Mouse (Mus musculus) embryonic facial prominence, embryonic 15.5 days (tissue): Measurements from ENCODE around the gene Atg4c. TPM values are rescaled to one million over a fixed set of nuclear protein-coding genes. Genes with fewer than 3 reads are reported as not detected.

Source experiments
- ATAC-seq: fragments of 200-750 bp; cut with Nextera tagmentation; 2 replicates; pipeline ENCODE4 v1.8.0; 2017; ENCODE audit warnings: low read depth, moderate TSS enrichment; ENCODE audit not compliant: insufficient number of reproducible peaks, low FRiP score, low TSS enrichment
- H3K27ac ChIP-seq: fragments of 300-500 bp; sonication (generic); replicated peaks from 2 replicates; pipeline ENCODE4 v1.5.1; 2015; ENCODE audit warnings: mild to moderate bottlenecking, inconsistent platforms
- H3K27me3 ChIP-seq: fragments of 300-500 bp; sonication (generic); 2 replicates; pipeline ENCODE4 v1.6.1; 2015; ENCODE audit warnings: inconsistent platforms
- H3K36me3 ChIP-seq: fragments of 300-500 bp; sonication (generic); 2 replicates; pipeline ENCODE4 v1.6.1; 2015; ENCODE audit warnings: mild to moderate bottlenecking, inconsistent platforms
- H3K4me1 ChIP-seq: fragments of 300-500 bp; sonication (generic); 2 replicates; pipeline ENCODE4 v1.6.1; 2015; ENCODE audit warnings: inconsistent platforms
- H3K4me2 ChIP-seq: fragments of 300-500 bp; sonication (generic); replicated peaks from 2 replicates; pipeline ENCODE4 v1.6.1; 2015; ENCODE audit warnings: mild to moderate bottlenecking, inconsistent platforms
- H3K4me3 ChIP-seq: fragments of 300-500 bp; sonication (generic); replicated peaks from 2 replicates; pipeline ENCODE4 v1.5.1; 2015; ENCODE audit warnings: mild to moderate bottlenecking, inconsistent platforms
- H3K9ac ChIP-seq: fragments of 300-500 bp; sonication (generic); 2 replicates; pipeline ENCODE4 v1.6.1; 2015; ENCODE audit warnings: inconsistent platforms
- H3K9me3 ChIP-seq: fragments of 300-500 bp; sonication (generic); replicated peaks from 2 replicates; pipeline ENCODE4 v1.6.1; 2016; ENCODE audit warnings: inconsistent platforms
- WGBS: fragments of 180-500 bp; shearing (Covaris S2); methylation state at CpG from one replicate; pipeline ENCODE4 v1.1.7; 2015; 5-methylcytosine and 5-hydroxymethylcytosine counted together
- polyA plus RNA-seq: library from polyadenylated mRNA; unstranded; fragments of >200 nt; fragmentation: Nextera tagmentation; extraction: Ambion mirVana; gene quantifications from 2 replicates; pipeline ENCODE4 v1.2.1, GENCODE M21; 2015

The Atg4c gene
- polyA plus RNA-seq, 1 experiment from 2014 or later, result 15.7 TPM

GRCm38 (mm10) chr4:99224790-99225189 lies 31.1 kb downstream of the Atg4c start:
- no peak overlapping the region for H3K4me2 ChIP-seq
- WGBS, result 91% methylated on average over 2 of the region's 2 CpGs
- H3K4me3 ChIP-seq, result no peak overlapping the region
- no peak for ATAC-seq
- no peak overlapping the region for H3K9ac ChIP-seq
- no peaks in the 10 kb centered on the region for H3K4me1 ChIP-seq
- H3K36me3 ChIP-seq, result peaks cover 15% of the 10 kb centered on the region
- H3K9me3 ChIP-seq, result no peaks in the 10 kb centered on the region
- H3K27ac ChIP-seq, result no peak overlapping the region
- H3K27me3 ChIP-seq, result no peaks in the 10 kb centered on the region

- peaks cover 10% of the 10 kb centered on the region for H3K36me3 ChIP-seq
- 69% methylated on average over 6 of the region's 6 CpGs for WGBS
Measured at GRCm38 (mm10) chr4:99227226-99227625, 33.5 kb downstream of the Atg4c start.

GRCm38 (mm10) chr4:99229371-99229770 lies 35.6 kb downstream of the Atg4c start:
- Histone ChIP-seq H3K27ac (no peak overlapping the region), H3K9ac (no peak overlapping the region), H3K4me3 (no peak overlapping the region), H3K4me1 (no peaks in the 10 kb centered on the region), H3K4me2 (no peak overlapping the region), H3K36me3 (peaks cover 10% of the 10 kb centered on the region), H3K9me3 (no peaks in the 10 kb centered on the region), H3K27me3 (no peaks in the 10 kb centered on the region)
- WGBS, result 87% methylated on average over 8 of the region's 8 CpGs
- no peak for ATAC-seq

More at GRCm38 (mm10) chr4:99227226-99227625, 33.5 kb downstream of the Atg4c start:
- no peak overlapping the region for H3K4me2 ChIP-seq
- no peaks in the 10 kb centered on the region for H3K4me1 ChIP-seq
- H3K9me3 ChIP-seq, result no peaks in the 10 kb centered on the region
- H3K9ac ChIP-seq, result no peak overlapping the region
- no peaks in the 10 kb centered on the region for H3K27me3 ChIP-seq
- no peak overlapping the region for H3K27ac ChIP-seq
- H3K4me3 ChIP-seq, result no peak overlapping the region
- no peak for ATAC-seq

GRCm38 (mm10) chr4:99235203-99235856 lies 41.6 kb downstream of the Atg4c start:
- H3K9ac ChIP-seq, result no peak overlapping the region
- H3K9me3 ChIP-seq, result no peaks in the 10 kb centered on the region
- no peaks in the 10 kb centered on the region for H3K36me3 ChIP-seq
- H3K4me1 ChIP-seq, result no peaks in the 10 kb centered on the region
- H3K4me3 ChIP-seq, result no peak overlapping the region
- no peak for ATAC-seq
- 83% methylated on average over 8 of the region's 8 CpGs for WGBS
- no peak overlapping the region for H3K4me2 ChIP-seq
- H3K27ac ChIP-seq, result no peak overlapping the region
- no peaks in the 10 kb centered on the region for H3K27me3 ChIP-seq

GRCm38 (mm10) chr4:99238305-99238704 lies 44.6 kb downstream of the Atg4c start:
- Histone ChIP-seq H3K9ac (no peak overlapping the region), H3K27me3 (no peaks in the 10 kb centered on the region), H3K4me2 (no peak overlapping the region), H3K9me3 (no peaks in the 10 kb centered on the region), H3K4me3 (no peak overlapping the region), H3K36me3 (no peaks in the 10 kb centered on the region), H3K4me1 (no peaks in the 10 kb centered on the region), H3K27ac (no peak overlapping the region)
- no peak for ATAC-seq
- 83% methylated on average over 2 of the region's 2 CpGs for WGBS

- 52% methylated on average over 5 of the region's 5 CpGs for WGBS
- H3K36me3 ChIP-seq, result no peaks in the 10 kb centered on the region
Measured at GRCm38 (mm10) chr4:99241674-99242073, 47.9 kb downstream of the Atg4c start.

GRCm38 (mm10) chr4:99249358-99249757 lies 55.6 kb downstream of the Atg4c start:
- no peak overlapping the region for H3K9ac ChIP-seq
- no peaks in the 10 kb centered on the region for H3K36me3 ChIP-seq
- no peak for ATAC-seq
- H3K4me3 ChIP-seq, result no peak overlapping the region
- H3K4me1 ChIP-seq, result no peaks in the 10 kb centered on the region
- H3K4me2 ChIP-seq, result no peak overlapping the region
- H3K27me3 ChIP-seq, result no peaks in the 10 kb centered on the region
- H3K27ac ChIP-seq, result no peak overlapping the region
- H3K9me3 ChIP-seq, result no peaks in the 10 kb centered on the region
- 92% methylated on average over 3 of the region's 3 CpGs for WGBS

More at GRCm38 (mm10) chr4:99241674-99242073, 47.9 kb downstream of the Atg4c start:
- Histone ChIP-seq H3K4me1 (no peaks in the 10 kb centered on the region), H3K27me3 (no peaks in the 10 kb centered on the region), H3K4me2 (no peak overlapping the region), H3K9ac (no peak overlapping the region), H3K4me3 (no peak overlapping the region), H3K27ac (no peak overlapping the region), H3K9me3 (no peaks in the 10 kb centered on the region)
- ATAC-seq, result no peak

GRCm38 (mm10) chr4:99249826-99250225 lies 56.1 kb downstream of the Atg4c start:
- ATAC-seq, result no peak
- Histone ChIP-seq H3K4me2 (no peak overlapping the region), H3K27me3 (no peaks in the 10 kb centered on the region), H3K9ac (no peak overlapping the region), H3K4me3 (no peak overlapping the region), H3K4me1 (no peaks in the 10 kb centered on the region), H3K36me3 (0 out of 2 replicates have a peak, but pooled peaks cover 3% of the 10 kb centered on the region), H3K9me3 (no peaks in the 10 kb centered on the region), H3K27ac (no peak overlapping the region)
- 91% methylated on average over 8 of the region's 8 CpGs for WGBS

GRCm38 (mm10) chr4:99252957-99253356 lies 59.2 kb downstream of the Atg4c start:
- no peak overlapping the region for H3K4me2 ChIP-seq
- no peak overlapping the region for H3K4me3 ChIP-seq
- no peaks in the 10 kb centered on the region for H3K9me3 ChIP-seq
- ATAC-seq, result no peak
- 0 out of 2 replicates have a peak, but pooled peaks cover 5% of the 10 kb centered on the region for H3K36me3 ChIP-seq
- 90% methylated on average over 11 of the region's 11 CpGs for WGBS
- no peak overlapping the region for H3K9ac ChIP-seq
- no peaks in the 10 kb centered on the region for H3K27me3 ChIP-seq
- H3K27ac ChIP-seq, result no peak overlapping the region
- no peaks in the 10 kb centered on the region for H3K4me1 ChIP-seq

GRCm38 (mm10) chr4:99263191-99263590 lies 69.5 kb downstream of the Atg4c start:
- Histone ChIP-seq H3K4me2 (no peak overlapping the region), H3K27me3 (no peaks in the 10 kb centered on the region), H3K9me3 (no peaks in the 10 kb centered on the region), H3K4me3 (no peak overlapping the region), H3K4me1 (no peaks in the 10 kb centered on the region), H3K27ac (no peak overlapping the region), H3K9ac (no peak overlapping the region), H3K36me3 (peaks cover 3% of the 10 kb centered on the region; the same call in 1 of the 2 replicates)
- ATAC-seq, result no peak
- 77% methylated on average over 2 of the region's 2 CpGs for WGBS

- H3K4me1 ChIP-seq, result no peaks in the 10 kb centered on the region
Measured at GRCm38 (mm10) chr4:99263663-99264062, 69.9 kb downstream of the Atg4c start.

GRCm38 (mm10) chr4:99266843-99267445 lies 73.2 kb downstream of the Atg4c start:
- no peak overlapping the region for H3K9ac ChIP-seq
- no peaks in the 10 kb centered on the region for H3K9me3 ChIP-seq
- no peak overlapping the region for H3K4me3 ChIP-seq
- ATAC-seq, result no peak
- no peaks in the 10 kb centered on the region for H3K27me3 ChIP-seq
- H3K4me1 ChIP-seq, result no peaks in the 10 kb centered on the region
- no peak overlapping the region for H3K4me2 ChIP-seq
- WGBS, result 53% methylated on average over 10 of the region's 10 CpGs
- H3K27ac ChIP-seq, result no peak overlapping the region
- no peaks in the 10 kb centered on the region for H3K36me3 ChIP-seq

More at GRCm38 (mm10) chr4:99263663-99264062, 69.9 kb downstream of the Atg4c start:
- no peak for ATAC-seq
- H3K27me3 ChIP-seq, result no peaks in the 10 kb centered on the region
- H3K27ac ChIP-seq, result no peak overlapping the region
- no peak overlapping the region for H3K4me2 ChIP-seq
- peaks cover 1% of the 10 kb centered on the region; the same call in 1 of the 2 replicates for H3K36me3 ChIP-seq
- H3K9me3 ChIP-seq, result no peaks in the 10 kb centered on the region
- WGBS, result 47% methylated on average over 11 of the region's 11 CpGs
- H3K9ac ChIP-seq, result no peak overlapping the region
- H3K4me3 ChIP-seq, result no peak overlapping the region
